Mouse (Mus musculus) cerebellum, adult 2 months (tissue): ENCODE results near the gene Mid1.
"Not testable (repeated sequence)": the region's sequence is repeated elsewhere in the genome, so short reads cannot be mapped to it uniquely, and the experiment has no call there.

Experiments used
- CTCF ChIP-seq: fragments of 200-500 bp; IDR thresholded peaks from 2 replicates; pipeline ENCODE4 v1.5.1; 2011; ENCODE audit warnings: low read depth, mild to moderate bottlenecking, control low read depth, low read length, moderate library complexity, borderline replicate concordance; ENCODE audit not compliant: insufficient read depth
- POLR2A ChIP-seq: fragments of 200-500 bp; IDR thresholded peaks from 2 replicates; pipeline ENCODE4 v1.6.1; 2011; ENCODE audit warnings: low read length, control low read depth, borderline replicate concordance; ENCODE audit not compliant: insufficient read depth

GRCm38 (mm10) chrX:170011529-170011879, 326.5 kb downstream of the Mid1 start:
- not testable (repeated sequence) for TF ChIP-seq CTCF, POLR2A
